Mouse (Mus musculus) neural tube, embryonic 15.5 days (tissue): Measurements from ENCODE around the gene Ppp1r10. TPM values are rescaled to one million over a fixed set of nuclear protein-coding genes. Genes with fewer than 3 reads are reported as not detected.

Experiments used
- ATAC-seq: fragments of 200-750 bp; cut with Nextera tagmentation; 2 replicates; pipeline ENCODE4 v1.8.0; 2017; ENCODE audit warnings: mild to moderate bottlenecking, moderate TSS enrichment, moderate library complexity; ENCODE audit not compliant: low FRiP score
- H3K27ac ChIP-seq: fragments of 300-500 bp; sonication (generic); replicated peaks from 2 replicates; pipeline ENCODE4 v1.5.1; 2015; ENCODE audit warnings: mild to moderate bottlenecking, inconsistent platforms
- H3K27me3 ChIP-seq: fragments of 300-500 bp; sonication (generic); replicated peaks from 2 replicates; pipeline ENCODE4 v1.6.1; 2015; ENCODE audit warnings: inconsistent platforms
- H3K36me3 ChIP-seq: fragments of 300-500 bp; sonication (generic); 2 replicates; pipeline ENCODE4 v1.6.1; 2015; ENCODE audit warnings: inconsistent platforms
- H3K4me1 ChIP-seq: fragments of 300-500 bp; sonication (generic); 2 replicates; pipeline ENCODE4 v1.6.1; 2015; ENCODE audit warnings: inconsistent platforms
- H3K4me2 ChIP-seq: fragments of 300-500 bp; sonication (generic); 2 replicates; pipeline ENCODE4 v1.6.1; 2015; ENCODE audit warnings: inconsistent platforms, mild to moderate bottlenecking, moderate library complexity
- H3K4me3 ChIP-seq: fragments of 300-500 bp; sonication (generic); replicated peaks from 2 replicates; pipeline ENCODE4 v1.5.1; 2015; ENCODE audit warnings: mild to moderate bottlenecking, inconsistent platforms
- H3K9ac ChIP-seq: fragments of 300-500 bp; sonication (generic); replicated peaks from 2 replicates; pipeline ENCODE4 v1.6.1; 2015; ENCODE audit warnings: mild to moderate bottlenecking, inconsistent platforms
- H3K9me3 ChIP-seq: fragments of 300-500 bp; sonication (generic); replicated peaks from 2 replicates; pipeline ENCODE4 v1.6.1; 2016; ENCODE audit warnings: inconsistent platforms
- WGBS: fragments of 180-500 bp; shearing (Covaris S2); methylation state at CpG from one replicate; pipeline ENCODE4 v1.1.7; 2015; ENCODE audit warnings: mixed read lengths; 5-methylcytosine and 5-hydroxymethylcytosine counted together
- polyA plus RNA-seq: library from polyadenylated mRNA; unstranded; fragments of >200 nt; fragmentation: Nextera tagmentation; extraction: Ambion mirVana; gene quantifications from 2 replicates; pipeline ENCODE4 v1.2.1, GENCODE M21; 2015

Gene Ppp1r10
- polyA plus RNA-seq, 1 experiment from 2014 or later, result 36.7 TPM

DNA sequence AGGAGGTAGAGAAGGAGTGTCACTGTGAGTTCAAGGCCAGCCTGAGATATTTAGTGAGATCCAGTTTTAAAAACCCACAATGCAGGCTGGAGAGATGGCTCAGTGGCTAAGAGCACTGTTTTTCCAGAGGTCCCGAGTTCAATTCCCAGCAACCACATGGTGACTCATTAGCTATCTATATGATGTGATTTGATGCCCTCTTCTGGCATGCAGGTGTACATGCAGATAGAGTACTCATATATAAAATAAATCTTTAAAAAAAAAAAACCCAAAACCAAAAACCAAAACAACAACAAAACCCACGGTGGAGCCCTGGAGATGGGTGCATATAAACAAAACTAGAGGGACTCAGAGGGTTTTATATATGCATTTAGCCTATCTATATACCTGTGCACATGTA, 8.6 kb upstream of the Ppp1r10 start:
- Histone ChIP-seq H3K4me3 (no peak overlapping the region), H3K27me3 (no peaks in the 10 kb centered on the region), H3K27ac (no peak overlapping the region), H3K4me1 (peaks cover 35% of the 10 kb centered on the region), H3K9ac (no peak overlapping the region), H3K9me3 (no peaks in the 10 kb centered on the region), H3K4me2 (peak overlapping the region; percentile 89; the same call in 1 of the 2 replicates), H3K36me3 (peaks cover 46% of the 10 kb centered on the region)
- 79% methylated on average over 2 of the region's 2 CpGs for WGBS
- no peak for ATAC-seq

DNA sequence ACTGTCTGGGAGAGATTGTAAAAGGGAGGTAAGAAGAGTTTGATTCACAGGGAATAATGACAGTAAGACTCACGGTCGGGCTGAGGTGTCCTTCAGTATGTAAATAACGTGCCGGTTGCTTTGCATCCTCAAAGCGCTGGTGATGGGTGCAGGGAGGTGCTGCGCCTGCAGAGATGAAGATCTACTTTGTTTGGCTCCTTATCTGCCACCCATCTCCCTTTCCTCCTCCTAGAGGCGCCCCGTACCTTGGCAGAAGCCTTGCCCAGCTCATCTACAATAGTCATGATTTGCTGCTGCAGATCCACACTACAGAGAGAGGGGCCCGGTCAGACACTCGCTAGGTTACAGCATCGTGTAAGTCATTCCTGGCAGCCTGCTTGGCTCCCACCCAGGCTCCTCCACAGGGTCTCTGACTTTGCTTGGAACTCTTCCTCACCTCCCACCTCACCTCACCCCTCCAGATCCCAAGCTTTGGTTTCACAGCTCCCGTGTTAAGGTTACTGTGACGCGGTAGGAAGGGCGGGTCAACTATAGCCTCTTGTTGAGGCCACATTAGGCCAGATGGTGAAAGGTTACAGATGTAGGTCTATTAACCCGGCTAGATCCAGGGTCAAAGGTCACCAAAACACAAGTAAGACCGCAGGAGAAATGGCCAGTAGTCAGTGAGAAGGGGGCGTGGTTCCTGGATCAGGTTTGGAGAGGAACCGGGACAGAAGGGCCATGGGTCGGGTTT, 6.9 kb upstream of the Ppp1r10 start:
- H3K27me3 ChIP-seq, result no peaks in the 10 kb centered on the region
- H3K36me3 ChIP-seq, result peaks cover 41% of the 10 kb centered on the region
- 13% methylated on average over 20 of the region's 20 CpGs for WGBS
- peaks cover 35% of the 10 kb centered on the region for H3K4me1 ChIP-seq
- H3K4me2 ChIP-seq, result peak overlapping the region; percentile 89
- peak overlapping the region; percentile 89 for H3K27ac ChIP-seq
- peak overlapping the region; percentile 69 for H3K4me3 ChIP-seq
- H3K9me3 ChIP-seq, result no peaks in the 10 kb centered on the region
- peak overlapping the region; percentile 88 for H3K9ac ChIP-seq
- peak; percentile 52 for ATAC-seq

DNA sequence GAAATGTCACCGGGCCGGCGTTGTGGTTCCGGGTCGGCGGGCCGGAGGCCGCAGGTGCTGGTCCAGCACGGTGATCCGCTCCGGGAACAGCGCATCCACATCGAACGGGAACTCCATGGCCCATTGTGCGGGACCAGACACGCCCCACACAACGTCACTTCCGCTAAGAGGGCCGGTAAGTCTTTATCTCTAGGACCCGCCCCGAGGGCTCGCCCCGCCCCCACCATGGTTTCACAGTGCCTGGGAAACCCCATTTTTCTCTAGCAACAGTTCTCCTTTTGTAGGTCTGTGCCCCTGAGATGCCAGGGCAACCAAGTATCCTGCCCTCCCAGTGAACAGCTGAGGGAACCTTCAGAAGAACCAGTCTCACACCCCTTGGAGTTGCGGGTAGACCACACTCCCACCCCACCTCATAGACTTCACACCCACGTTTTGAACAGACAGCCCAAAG, 6.3 kb upstream of the Ppp1r10 start, which contains the start of gene Atat1:
TSS of gene Atat1 (minus strand) at position 157 of the 451 bp plus-strand sequence.
- Histone ChIP-seq H3K27ac (peak within 1 kb of the TSS; percentile 89), H3K9ac (peak within 1 kb of the TSS; percentile 88), H3K36me3 (peaks cover 38% of the 10 kb centered on the region), H3K4me3 (peak within 1 kb of the TSS; percentile 69), H3K9me3 (no peaks in the 10 kb centered on the region), H3K27me3 (no peaks in the 10 kb centered on the region), H3K4me2 (peak within 1 kb of the TSS; percentile 89), H3K4me1 (peaks cover 40% of the 10 kb centered on the region)
- WGBS, result 3% methylated on average over 25 of the region's 25 CpGs
- ATAC-seq, result peak; percentile 93

DNA sequence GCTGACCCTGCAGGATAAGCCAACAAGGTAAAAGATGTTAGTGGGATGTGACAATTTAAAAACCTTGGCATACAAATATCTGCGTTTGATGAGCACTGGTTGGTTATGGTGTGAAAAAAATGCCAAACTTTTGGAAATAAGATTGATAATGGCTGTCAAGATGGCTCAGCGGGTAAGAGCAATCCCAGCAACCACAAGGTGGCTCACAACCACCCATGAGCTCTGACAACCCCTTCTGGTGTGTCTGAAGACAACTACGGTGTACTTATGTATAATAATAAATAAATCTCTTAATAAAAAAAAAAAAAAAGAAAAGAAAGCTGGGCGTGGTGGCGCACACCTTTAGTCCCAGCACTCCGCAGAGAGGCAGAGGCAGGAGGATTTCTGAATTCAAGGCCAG, 1.3 kb upstream of the Ppp1r10 start:
- Histone ChIP-seq H3K4me1 (peaks cover 25% of the 10 kb centered on the region), H3K4me2 (peak overlapping the region; percentile 78), H3K9me3 (no peaks in the 10 kb centered on the region), H3K9ac (no peak overlapping the region), H3K27ac (no peak overlapping the region), H3K27me3 (no peaks in the 10 kb centered on the region), H3K4me3 (peak overlapping the region; percentile 73; the same call in 1 of the 2 replicates), H3K36me3 (0 out of 2 replicates have a peak, but pooled peaks cover 11% of the 10 kb centered on the region)
- ATAC-seq, result no peak
- WGBS, result 82% methylated on average over 6 of the region's 6 CpGs

DNA sequence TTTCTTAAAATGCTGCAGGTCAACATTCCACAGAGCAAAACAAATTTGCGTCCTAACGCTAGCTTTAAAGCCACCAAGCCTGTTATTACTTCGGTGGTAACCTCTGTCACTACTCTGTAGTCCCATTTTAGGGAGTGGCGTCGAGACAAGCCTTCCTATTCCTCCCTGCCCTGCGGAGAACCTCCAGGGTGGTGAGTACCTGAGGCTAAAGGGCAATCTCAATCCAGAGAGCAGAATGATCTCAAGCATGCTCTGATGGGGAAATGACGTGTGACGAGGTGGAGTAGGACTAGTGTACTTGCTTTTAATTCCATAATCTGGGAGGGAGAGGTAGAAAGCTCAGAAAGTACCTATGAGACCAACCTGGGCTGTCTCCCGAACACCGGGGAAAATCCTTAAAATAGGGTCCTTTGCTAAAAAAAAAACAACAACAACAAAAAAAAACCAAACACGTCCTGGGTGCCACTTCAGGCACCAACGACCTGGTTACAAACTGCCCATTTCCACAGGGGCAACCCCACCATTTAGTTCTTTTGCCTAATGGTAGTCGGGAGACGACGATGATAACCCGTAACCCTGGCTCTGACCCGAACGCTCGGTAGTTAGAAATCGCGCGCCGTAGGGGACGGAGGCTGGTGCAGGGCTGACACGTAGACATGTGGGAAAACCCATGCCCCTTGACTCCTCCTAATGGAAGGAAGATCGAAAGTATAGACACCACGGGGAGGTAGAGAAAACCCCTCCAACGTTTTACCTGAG, 517 bp upstream of the Ppp1r10 start:
- no peaks in the 10 kb centered on the region for H3K27me3 ChIP-seq
- no peak for ATAC-seq
- peaks cover 30% of the 10 kb centered on the region for H3K4me1 ChIP-seq
- no peaks in the 10 kb centered on the region for H3K9me3 ChIP-seq
- peak overlapping the region; percentile 78 for H3K4me2 ChIP-seq
- H3K36me3 ChIP-seq, result 0 out of 2 replicates have a peak, but pooled peaks cover 11% of the 10 kb centered on the region
- peak overlapping the region; percentile 73 for H3K4me3 ChIP-seq
- WGBS, result 3% methylated on average over 28 of the region's 28 CpGs
- peak overlapping the region; percentile 99 for H3K27ac ChIP-seq
- peak overlapping the region; percentile 67 for H3K9ac ChIP-seq

DNA sequence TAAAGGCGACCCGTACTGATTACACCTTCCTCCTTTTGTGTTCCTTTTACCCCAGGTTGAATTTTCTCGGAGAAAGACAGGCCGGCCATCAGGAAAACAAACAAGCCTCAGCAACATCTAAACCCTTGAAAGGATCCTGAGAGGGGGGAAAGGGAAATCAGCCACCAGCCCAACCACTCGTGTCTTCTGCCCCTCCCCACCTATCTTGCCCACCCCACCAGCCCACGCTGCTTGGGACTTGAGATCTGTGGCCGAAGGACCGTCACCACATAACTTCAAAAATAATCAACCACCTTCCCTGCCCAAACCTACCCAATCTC, 869 bp downstream of the Ppp1r10 start:
- H3K4me1 ChIP-seq, result peaks cover 43% of the 10 kb centered on the region
- peak overlapping the region; percentile 99 for H3K27ac ChIP-seq
- H3K9ac ChIP-seq, result peak overlapping the region; percentile 80
- H3K4me3 ChIP-seq, result peak overlapping the region; percentile 73
- no peaks in the 10 kb centered on the region for H3K9me3 ChIP-seq
- WGBS, result 0% methylated on average over 8 of the region's 8 CpGs
- peaks cover 11% of the 10 kb centered on the region; the same call in 1 of the 2 replicates for H3K36me3 ChIP-seq
- no peak for ATAC-seq
- H3K4me2 ChIP-seq, result peak overlapping the region; percentile 78
- no peaks in the 10 kb centered on the region for H3K27me3 ChIP-seq

- peak; percentile 9; the same call in 1 of the 2 replicates for ATAC-seq
- Histone ChIP-seq H3K27me3 (no peaks in the 10 kb centered on the region), H3K9ac (peak overlapping the region; percentile 80), H3K4me1 (peaks cover 49% of the 10 kb centered on the region), H3K4me3 (peak overlapping the region; percentile 73), H3K27ac (peak overlapping the region; percentile 99), H3K9me3 (no peaks in the 10 kb centered on the region), H3K4me2 (peak overlapping the region; percentile 78), H3K36me3 (peaks cover 8% of the 10 kb centered on the region; the same call in 1 of the 2 replicates)
- under 1% methylated on average over 13 of the region's 13 CpGs for WGBS
Observed at GRCm38 (mm10) chr17:35917463-35918251, 1.4 kb downstream of the Ppp1r10 start.

- no peak for ATAC-seq
- Histone ChIP-seq H3K4me2 (peak overlapping the region; percentile 78), H3K27ac (peak overlapping the region; percentile 99), H3K4me3 (peak overlapping the region; percentile 73), H3K9ac (peak overlapping the region; percentile 80), H3K4me1 (peaks cover 50% of the 10 kb centered on the region), H3K9me3 (no peaks in the 10 kb centered on the region), H3K36me3 (peaks cover 4% of the 10 kb centered on the region), H3K27me3 (no peaks in the 10 kb centered on the region)
- under 1% methylated on average over 11 of the region's 11 CpGs for WGBS
Observed at GRCm38 (mm10) chr17:35918276-35919059, 2.2 kb downstream of the Ppp1r10 start.

DNA sequence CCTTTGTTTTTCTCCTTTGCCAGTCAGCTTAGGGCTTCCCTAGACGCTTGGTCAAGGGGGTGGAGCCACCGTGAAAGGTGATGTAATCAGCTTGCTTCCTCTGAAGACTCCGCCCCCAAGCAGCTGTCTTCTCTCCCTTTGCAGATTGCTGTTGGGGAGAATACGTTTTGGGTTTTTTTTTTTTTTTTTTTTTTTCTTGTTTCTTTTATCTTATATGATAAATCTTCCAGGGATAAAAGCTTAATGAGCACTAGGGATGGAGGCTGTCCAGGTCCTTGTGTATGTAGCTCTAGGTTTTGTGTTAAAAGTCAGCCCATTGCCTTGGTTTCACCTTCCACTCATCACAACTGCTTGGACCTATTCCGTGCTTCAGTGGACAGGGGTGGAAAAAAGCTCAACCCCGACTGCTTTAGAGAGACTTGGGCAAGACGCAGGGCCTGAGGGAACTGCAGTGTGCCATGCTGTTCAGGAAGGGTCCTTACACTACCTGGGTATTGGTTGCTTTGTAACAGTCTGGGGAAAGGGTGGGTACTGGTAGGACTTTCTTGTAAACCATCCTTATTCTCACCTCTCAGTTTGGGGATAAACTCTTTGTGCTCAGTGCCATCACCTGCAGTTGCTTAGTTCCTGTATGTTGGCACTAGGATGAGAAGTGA, 3.0 kb downstream of the Ppp1r10 start:
- Histone ChIP-seq H3K27ac (peak overlapping the region; percentile 99), H3K4me2 (peak overlapping the region; percentile 78), H3K27me3 (no peaks in the 10 kb centered on the region), H3K4me1 (peaks cover 50% of the 10 kb centered on the region), H3K9ac (peak overlapping the region; percentile 80), H3K36me3 (peaks cover 11% of the 10 kb centered on the region), H3K9me3 (no peaks in the 10 kb centered on the region), H3K4me3 (peak overlapping the region; percentile 73)
- peak; percentile 58 for ATAC-seq
- WGBS, result 5% methylated on average over 7 of the region's 7 CpGs

DNA sequence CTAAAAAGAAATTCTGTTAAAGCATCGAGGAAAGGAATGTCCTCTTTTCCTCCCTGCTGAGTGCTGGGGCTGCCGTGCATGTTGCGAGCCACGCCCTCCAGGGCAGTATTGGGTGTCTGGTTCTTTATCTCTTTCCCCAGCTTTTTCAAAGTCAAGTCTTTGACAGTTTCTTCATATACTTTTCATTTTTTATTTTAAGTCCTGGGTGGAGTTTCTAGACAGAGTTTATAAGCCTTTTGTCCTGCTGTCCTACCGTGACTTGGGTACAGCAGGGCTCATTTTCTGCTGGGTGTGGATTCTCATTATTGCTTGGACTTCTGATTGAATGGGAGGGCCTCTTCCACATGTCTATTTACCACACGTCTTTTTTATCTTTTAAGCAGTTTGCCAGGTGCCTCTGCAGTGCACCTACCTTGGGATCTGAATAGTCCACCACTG, 3.6 kb downstream of the Ppp1r10 start:
- 39% methylated on average over 6 of the region's 6 CpGs for WGBS
- no peak for ATAC-seq
- Histone ChIP-seq H3K9me3 (no peaks in the 10 kb centered on the region), H3K4me3 (peak overlapping the region; percentile 73), H3K9ac (peak overlapping the region; percentile 80), H3K4me1 (peaks cover 45% of the 10 kb centered on the region), H3K27ac (peak overlapping the region; percentile 99), H3K27me3 (no peaks in the 10 kb centered on the region), H3K36me3 (peaks cover 18% of the 10 kb centered on the region), H3K4me2 (peak overlapping the region; percentile 78)
